Mouse (Mus musculus): ENCODE results near the gene Foxd2. TPM values are rescaled to one million over a fixed set of nuclear protein-coding genes. Genes with fewer than 3 reads are reported as not detected.

The Foxd2 gene
- polyA plus RNA-seq, 1 experiment from 2014 or later: 1.3 TPM

DNA sequence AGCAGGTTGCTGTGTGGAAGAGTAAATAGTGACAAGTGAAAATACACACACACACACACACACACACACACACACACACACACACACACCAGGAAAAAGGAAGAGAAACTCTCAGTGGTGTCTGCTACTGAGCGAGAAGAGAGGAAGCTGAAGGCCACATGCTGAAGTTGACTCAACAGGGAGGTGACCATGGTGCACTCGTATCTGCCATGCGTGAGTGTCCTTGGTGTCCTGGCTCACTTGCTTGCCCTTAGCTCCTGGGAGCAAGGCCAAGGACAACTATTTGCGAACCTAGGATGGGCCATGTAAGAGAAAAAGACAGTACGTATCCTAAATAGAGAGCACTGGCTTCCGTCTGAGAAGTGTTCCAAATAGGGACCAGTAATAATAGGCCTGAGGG is 25.5 kb upstream of the Foxd2 start:
- Histone ChIP-seq H3K36me3 (no peaks in the 10 kb centered on the region), H3K27me3 (ENCODE audit: insufficient read depth, poor library complexity, severe bottlenecking) (peaks cover 68% of the 10 kb centered on the region)
- 85% methylated on average over 6 of the region's 6 CpGs for WGBS

DNA sequence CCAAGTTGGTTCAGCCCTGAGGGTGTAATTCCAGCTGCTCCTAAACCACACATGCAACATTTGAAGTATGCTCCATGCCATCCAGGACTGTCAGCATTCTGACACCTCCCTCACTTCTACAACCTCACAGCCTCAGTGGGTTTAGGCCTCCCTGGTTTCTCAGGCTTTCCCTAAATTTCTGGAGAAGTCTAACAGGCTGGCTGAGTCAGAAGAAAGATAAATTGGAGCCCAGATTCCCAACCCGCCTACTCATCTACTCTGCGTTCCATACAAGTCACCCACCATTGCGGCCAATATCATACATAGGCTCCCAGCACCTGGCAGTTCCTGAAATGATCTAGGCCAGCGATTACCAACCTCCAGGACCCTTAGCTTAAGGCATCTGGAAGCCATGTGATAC is 24.1 kb upstream of the Foxd2 start:
- no peaks in the 10 kb centered on the region for H3K9me3 ChIP-seq
- H3K4me3 ChIP-seq: no peak overlapping the region
- H3K27me3 ChIP-seq (ENCODE audit: insufficient read depth, poor library complexity, severe bottlenecking): peaks cover 69% of the 10 kb centered on the region
- no peaks in the 10 kb centered on the region for H3K36me3 ChIP-seq
- no peak for DNase-seq (ENCODE audit: low spot score)
- 83% methylated on average over 4 of the region's 4 CpGs for WGBS
- no peaks in the 10 kb centered on the region for H3K4me1 ChIP-seq
- H3K27ac ChIP-seq: no peak overlapping the region

More for the DNA sequence above, 25.5 kb upstream of the Foxd2 start:
- no peak overlapping the region for H3K4me3 ChIP-seq
- no peaks in the 10 kb centered on the region for H3K9me3 ChIP-seq
- no peaks in the 10 kb centered on the region for H3K4me1 ChIP-seq
- H3K27ac ChIP-seq: no peak overlapping the region
- no peak for DNase-seq (ENCODE audit: low spot score)

DNA sequence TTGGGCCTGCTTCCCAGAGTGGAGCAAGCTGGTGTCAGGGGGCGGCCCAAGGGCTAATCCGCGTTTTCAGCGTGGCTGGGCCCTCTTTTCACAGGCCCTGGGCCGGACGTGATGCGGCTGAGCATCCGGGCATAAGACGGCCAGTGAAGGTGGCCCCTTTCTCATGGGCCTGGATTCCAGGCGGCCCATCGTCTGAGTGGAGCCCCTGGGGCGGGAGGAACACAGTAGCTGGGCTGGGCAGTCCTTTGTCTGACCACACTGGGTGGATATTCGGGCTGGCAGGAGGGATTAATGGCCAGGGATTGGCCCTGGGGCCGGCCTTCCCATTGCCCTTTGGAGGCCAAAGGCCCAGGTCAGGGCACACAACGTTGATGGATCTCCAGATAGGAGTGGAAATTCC is 20.5 kb upstream of the Foxd2 start:
- no peak for DNase-seq (ENCODE audit: low spot score)
- WGBS: 41% methylated on average over 15 of the region's 15 CpGs
- no peaks in the 10 kb centered on the region for H3K9me3 ChIP-seq
- H3K27me3 ChIP-seq (ENCODE audit: insufficient read depth, poor library complexity, severe bottlenecking): peaks cover 91% of the 10 kb centered on the region
- H3K36me3 ChIP-seq: no peaks in the 10 kb centered on the region
- H3K27ac ChIP-seq: no peak overlapping the region
- H3K4me3 ChIP-seq: no peak overlapping the region
- peaks cover 15% of the 10 kb centered on the region for H3K4me1 ChIP-seq

DNA sequence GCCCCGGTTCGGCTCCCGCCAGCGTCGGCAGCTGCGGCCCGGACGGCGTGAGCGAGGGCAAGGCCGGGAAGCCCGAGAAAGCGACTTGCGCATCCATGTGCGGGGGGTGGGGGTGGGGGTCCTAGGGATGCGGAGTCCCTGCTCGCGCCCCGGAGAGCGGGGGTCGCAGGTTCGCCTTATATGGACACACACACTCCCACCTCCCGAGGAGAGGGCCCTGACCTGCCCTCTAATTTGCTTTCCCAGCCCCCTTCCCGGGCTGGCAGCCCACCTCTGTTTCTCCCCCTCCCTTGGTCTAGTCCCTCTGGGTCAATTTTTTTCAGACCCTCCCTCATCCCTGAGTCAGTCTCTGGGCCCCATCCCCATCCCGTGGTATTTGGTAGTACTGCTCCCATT is 17.2 kb upstream of the Foxd2 start, which contains the start of gene Foxe3:
Gene Foxe3, minus strand, starts transcription at position 97 of the 396 bp plus-strand sequence.
- DNase-seq (ENCODE audit: low spot score): no peak
- 0 out of 2 replicates have a peak within 1 kb of the TSS, but pooled peaks have one; percentile 24 for H3K27ac ChIP-seq
- WGBS: 1% methylated on average over 19 of the region's 25 CpGs

DNA sequence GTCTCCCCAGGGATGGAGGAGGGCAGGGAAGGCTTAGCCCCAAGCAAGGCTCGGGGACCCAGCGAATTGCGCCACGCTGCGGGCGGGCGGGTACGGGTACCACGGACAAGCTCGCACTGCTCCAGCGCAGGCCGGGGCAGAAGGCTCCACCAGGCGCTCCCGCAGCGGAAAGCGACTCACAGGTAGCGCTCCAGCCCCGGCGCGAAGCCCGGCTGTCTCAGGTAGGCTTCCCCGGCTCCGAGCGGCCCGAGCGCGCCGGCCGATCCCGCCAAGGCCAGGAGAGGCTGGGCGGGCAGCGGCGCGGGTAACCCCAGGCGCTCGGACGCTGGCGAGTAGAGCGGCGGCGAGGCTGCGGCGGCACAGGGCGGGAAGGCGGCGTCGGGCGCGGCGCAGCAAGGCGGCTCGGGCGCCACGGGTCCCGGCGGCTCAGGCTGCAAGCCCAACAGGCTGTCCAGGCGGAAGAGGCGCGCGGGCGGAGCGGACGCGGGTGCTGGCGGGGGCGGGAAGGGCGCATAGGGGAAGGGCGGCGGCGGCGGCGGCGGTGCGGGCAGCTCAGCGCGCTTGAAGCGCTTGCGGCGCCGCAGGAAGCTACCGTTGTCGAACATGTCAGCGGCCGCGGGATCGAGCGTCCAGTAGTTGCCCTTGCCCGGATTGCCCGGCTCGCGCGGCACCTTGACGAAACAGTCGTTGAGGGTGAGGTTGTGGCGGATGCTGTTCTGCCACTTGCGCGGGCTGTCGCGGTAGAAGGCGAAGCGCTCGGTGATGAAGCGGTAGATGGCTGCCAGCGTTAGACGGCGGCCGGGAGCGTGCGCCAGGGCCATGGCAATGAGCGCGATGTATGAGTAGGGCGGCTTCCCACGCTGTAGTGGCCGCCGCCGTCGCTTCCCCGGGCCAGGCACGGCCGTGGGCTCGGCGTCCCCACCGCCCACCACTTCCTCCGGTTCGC is 16.6 kb upstream of the Foxd2 start:
- H3K27me3 ChIP-seq (ENCODE audit: insufficient read depth, poor library complexity, severe bottlenecking): peaks cover 79% of the 10 kb centered on the region
- H3K4me1 ChIP-seq: peaks cover 15% of the 10 kb centered on the region
- DNase-seq (ENCODE audit: low spot score): no peak
- H3K4me3 ChIP-seq: peak overlapping the region; percentile 61
- H3K27ac ChIP-seq: 0 out of 2 replicates have a peak overlapping the region, but pooled peaks have one; percentile 24
- under 1% methylated on average over 108 of the region's 125 CpGs for WGBS
- no peaks in the 10 kb centered on the region for H3K36me3 ChIP-seq
- H3K9me3 ChIP-seq: no peaks in the 10 kb centered on the region

More for the DNA sequence above, 17.2 kb upstream of the Foxd2 start, which contains the start of gene Foxe3:
- Histone ChIP-seq H3K9me3 (no peaks in the 10 kb centered on the region), H3K4me3 (peak within 1 kb of the TSS; percentile 61), H3K27me3 (ENCODE audit: insufficient read depth, poor library complexity, severe bottlenecking) (peaks cover 85% of the 10 kb centered on the region), H3K4me1 (peaks cover 15% of the 10 kb centered on the region), H3K36me3 (no peaks in the 10 kb centered on the region)

DNA sequence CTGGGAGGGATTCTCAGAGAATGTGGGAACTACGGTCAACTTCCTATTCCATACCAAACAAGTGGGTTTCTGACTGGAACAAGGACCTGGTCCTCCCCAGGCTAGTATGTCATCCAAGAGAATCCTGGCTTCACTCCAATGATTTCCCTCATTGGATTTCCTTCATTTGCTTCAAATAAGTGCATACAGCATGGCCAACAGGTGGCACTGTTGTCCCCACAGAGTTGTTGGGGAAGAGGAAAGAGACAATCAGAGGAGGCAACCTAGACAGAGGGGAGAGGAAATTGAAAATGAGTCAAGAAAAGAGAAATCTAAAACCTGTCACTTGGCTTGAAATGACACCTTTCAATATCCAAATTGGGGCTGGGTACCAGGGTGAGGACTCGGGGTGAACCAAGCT is 8.4 kb upstream of the Foxd2 start:
- Histone ChIP-seq H3K9me3 (no peaks in the 10 kb centered on the region), H3K4me1 (peaks cover 9% of the 10 kb centered on the region; the same call in 1 of the 2 replicates), H3K27ac (no peak overlapping the region), H3K27me3 (ENCODE audit: insufficient read depth, poor library complexity, severe bottlenecking) (peaks cover 71% of the 10 kb centered on the region), H3K36me3 (no peaks in the 10 kb centered on the region), H3K4me3 (no peak overlapping the region)
- no peak for DNase-seq (ENCODE audit: low spot score)
- WGBS: 38% methylated on average over 2 of the region's 2 CpGs

DNA sequence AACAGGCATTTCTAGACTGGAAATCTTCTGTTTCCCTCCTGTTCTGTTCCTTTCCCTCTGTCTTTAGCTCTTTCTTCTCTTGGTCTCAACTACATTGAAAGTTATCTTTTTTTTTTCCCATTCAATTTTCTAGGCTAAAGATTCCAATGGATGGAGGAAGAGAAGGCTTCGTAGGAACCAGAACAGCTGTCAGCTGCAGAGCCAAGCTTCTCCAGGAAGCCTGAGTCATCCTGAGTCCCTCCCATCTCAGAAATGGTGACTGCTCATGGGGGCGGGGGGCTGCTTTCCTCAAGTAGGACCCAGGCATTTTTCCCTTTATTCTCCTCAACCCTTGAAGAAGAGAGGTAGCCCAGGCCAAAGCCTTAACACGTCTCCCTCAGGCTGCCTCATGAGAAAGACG is 7.4 kb upstream of the Foxd2 start:
- WGBS: 31% methylated on average over 4 of the region's 4 CpGs
- H3K4me1 ChIP-seq: peaks cover 9% of the 10 kb centered on the region; the same call in 1 of the 2 replicates
- no peak overlapping the region for H3K4me3 ChIP-seq

DNA sequence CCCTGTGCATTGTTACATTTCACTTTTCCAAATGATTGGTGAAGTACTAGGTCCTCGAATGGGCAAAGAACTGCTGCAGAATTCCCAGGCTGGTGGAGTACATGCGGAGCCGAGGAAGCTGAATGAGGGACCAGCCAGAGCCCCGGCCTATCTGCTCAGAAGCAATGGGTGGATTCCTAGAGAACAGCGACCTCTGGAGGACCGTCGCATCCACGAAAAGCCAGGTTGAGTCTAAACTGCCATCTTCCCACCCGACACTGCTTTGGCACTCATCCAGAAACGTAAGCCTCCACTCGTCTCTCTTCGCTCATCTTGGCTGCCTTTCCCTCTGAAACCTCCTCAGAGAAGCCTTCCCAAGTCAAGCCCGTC is 4.9 kb upstream of the Foxd2 start:
- Histone ChIP-seq H3K4me3 (peak overlapping the region; percentile 5; the same call in 1 of the 2 replicates), H3K9me3 (no peaks in the 10 kb centered on the region), H3K27ac (no peak overlapping the region), H3K4me1 (peaks cover 17% of the 10 kb centered on the region), H3K36me3 (no peaks in the 10 kb centered on the region), H3K27me3 (ENCODE audit: insufficient read depth, poor library complexity, severe bottlenecking) (peaks cover 92% of the 10 kb centered on the region)
- no peak for DNase-seq (ENCODE audit: low spot score)
- WGBS: 3% methylated on average over 13 of the region's 13 CpGs

More for the DNA sequence above, 7.4 kb upstream of the Foxd2 start:
- no peak for DNase-seq (ENCODE audit: low spot score)
- Histone ChIP-seq H3K36me3 (no peaks in the 10 kb centered on the region), H3K9me3 (no peaks in the 10 kb centered on the region), H3K27ac (no peak overlapping the region), H3K27me3 (ENCODE audit: insufficient read depth, poor library complexity, severe bottlenecking) (peaks cover 79% of the 10 kb centered on the region)

DNA sequence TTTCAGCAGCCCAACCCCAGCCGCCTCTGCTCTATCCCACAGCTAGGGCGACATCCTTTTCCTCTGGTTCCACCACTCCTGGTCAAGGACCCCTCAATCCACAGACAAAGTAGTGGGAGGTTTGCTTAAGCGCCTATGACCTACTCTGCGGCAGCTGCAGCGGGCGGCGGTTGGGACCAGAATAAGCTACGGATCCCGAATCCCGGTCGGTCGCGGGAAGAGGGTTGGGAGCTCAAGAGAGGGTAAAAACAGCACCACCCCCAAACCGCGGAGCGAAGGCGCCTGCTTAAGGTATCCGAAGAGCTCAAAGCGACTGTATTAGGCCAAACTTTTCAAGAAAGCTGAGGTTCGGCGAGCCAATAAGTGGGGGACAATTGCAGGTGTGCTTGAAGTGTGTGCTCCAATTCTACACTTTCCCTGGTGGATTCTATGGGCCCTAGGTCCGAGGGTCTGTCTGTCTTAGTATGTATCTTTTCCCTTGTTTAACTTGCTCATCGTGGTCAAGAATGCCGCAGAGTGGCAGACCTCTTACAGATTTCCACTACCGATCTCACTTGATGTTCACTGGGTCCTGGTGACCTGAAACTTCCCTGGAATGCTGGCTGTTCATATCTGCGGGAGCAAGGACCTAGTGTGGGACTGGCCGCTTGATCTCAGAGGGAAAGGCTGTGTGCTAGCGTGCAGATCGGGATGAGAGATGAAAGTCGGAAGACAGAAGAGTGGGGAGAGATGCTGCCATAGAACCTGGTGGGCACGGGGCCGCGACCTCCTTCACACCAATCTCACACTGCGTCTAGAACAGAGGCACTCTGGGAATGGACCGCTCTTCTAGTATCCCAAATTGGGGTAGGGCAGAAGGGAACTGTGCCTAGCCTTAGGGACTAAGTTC is 4.3 kb upstream of the Foxd2 start:
- WGBS: 5% methylated on average over 35 of the region's 35 CpGs
- H3K4me3 ChIP-seq: peak overlapping the region; percentile 18; the same call in 1 of the 2 replicates
- no peak for DNase-seq (ENCODE audit: low spot score)
- no peaks in the 10 kb centered on the region for H3K36me3 ChIP-seq
- peaks cover 23% of the 10 kb centered on the region for H3K4me1 ChIP-seq
- peaks cover 96% of the 10 kb centered on the region for H3K27me3 ChIP-seq (ENCODE audit: insufficient read depth, poor library complexity, severe bottlenecking)
- H3K27ac ChIP-seq: no peak overlapping the region
- H3K9me3 ChIP-seq: no peaks in the 10 kb centered on the region

DNA sequence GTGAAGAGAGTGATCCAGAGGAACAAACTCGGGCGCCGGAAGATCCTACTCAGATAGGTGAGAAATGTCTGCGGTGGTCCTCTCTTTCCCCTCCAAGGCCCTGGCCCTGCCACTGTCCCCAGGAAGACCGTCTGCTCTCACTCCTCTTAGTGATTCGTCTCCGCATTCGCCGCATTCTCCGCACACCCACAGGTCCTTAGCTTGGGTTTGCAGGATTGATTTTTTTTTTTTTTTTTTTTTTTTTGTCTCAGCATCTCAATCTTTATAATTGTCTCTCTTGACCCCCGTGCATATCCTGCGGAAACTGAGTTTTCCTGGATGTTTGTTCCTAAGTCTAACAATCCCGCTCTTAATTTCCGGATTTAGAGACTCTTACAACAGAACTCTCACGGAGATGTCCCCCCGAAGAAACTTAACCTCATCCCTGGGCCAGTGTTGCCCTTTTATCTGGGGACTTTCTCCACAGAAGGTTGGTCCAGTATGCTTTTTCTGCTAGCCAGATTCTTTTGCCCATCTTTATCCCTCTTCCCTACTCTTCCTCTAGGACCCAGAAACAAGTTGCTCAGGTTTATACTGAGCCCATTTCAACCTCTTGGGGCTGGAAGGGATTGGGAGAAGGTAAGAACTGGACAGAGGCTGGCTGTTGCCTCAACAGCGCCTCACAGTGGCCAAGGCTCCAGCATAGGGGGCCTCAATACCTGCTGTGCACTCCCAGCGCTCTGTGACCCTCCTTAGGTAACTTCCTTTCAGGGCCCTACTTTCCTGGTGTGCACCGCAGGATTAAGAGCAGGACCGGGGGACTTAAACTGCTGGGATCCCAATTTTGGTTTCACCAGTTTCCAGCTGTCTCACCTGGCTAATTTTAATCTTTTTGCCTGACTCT is 1.2 kb upstream of the Foxd2 start:
- Histone ChIP-seq H3K27me3 (ENCODE audit: insufficient read depth, poor library complexity, severe bottlenecking) (peaks cover 99% of the 10 kb centered on the region), H3K9me3 (no peaks in the 10 kb centered on the region), H3K27ac (peak overlapping the region; percentile 77; the same call in 1 of the 2 replicates), H3K4me1 (peaks cover 35% of the 10 kb centered on the region), H3K36me3 (no peaks in the 10 kb centered on the region), H3K4me3 (peak overlapping the region; percentile 69)
- no peak for DNase-seq (ENCODE audit: low spot score)
- WGBS: 2% methylated on average over 20 of the region's 20 CpGs

DNA sequence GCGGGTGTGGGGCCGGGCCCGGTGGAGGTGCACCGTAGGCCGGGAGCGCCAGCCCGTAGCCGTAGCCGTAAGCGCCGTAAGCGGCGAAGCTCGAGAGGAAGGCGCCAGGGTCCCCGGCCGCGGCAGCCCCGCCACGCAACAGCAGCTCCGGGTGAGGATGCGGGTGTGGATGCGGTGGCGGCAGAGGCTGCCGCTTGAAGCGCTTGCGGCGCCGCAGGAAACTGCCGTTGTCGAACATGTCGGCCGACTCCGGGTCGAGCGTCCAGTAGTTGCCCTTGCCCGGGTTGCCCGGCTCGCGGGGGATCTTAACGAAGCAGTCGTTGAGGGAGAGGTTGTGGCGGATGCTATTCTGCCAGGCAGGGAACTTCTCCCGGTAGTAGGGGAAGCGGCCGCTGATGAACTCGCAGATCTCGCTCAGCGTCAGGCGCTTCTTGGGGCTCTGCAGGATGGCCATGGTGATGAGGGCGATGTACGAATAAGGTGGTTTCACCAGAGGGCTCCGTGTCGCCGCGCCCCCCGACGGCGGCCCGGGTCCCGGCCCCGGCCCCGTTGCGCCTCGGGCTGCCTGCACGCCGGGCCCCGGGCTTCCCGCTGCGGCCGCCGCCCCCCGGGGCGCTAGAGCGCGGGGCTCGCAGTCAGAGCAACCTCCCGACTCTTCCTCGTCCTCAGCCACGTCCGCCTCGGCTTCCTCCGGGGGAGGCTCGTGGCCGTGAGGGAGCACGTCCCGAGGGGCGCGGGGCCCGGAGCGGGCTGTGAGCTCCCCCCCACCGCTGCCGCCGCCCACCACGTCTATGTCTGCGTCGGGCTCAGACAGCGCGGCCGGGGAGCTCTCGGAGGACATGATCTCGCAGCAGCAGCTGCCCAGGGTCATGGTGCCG is 483 bp downstream of the Foxd2 start:
- WGBS: 1% methylated on average over 89 of the region's 103 CpGs
- peak overlapping the region; percentile 77 for H3K27ac ChIP-seq
- peak overlapping the region; percentile 69 for H3K4me3 ChIP-seq
- DNase-seq (ENCODE audit: low spot score): no peak
- peaks cover 99% of the 10 kb centered on the region for H3K27me3 ChIP-seq (ENCODE audit: insufficient read depth, poor library complexity, severe bottlenecking)
- H3K4me1 ChIP-seq: peaks cover 32% of the 10 kb centered on the region
- no peaks in the 10 kb centered on the region for H3K36me3 ChIP-seq
- H3K9me3 ChIP-seq: no peaks in the 10 kb centered on the region

Data from heart, embryonic 10.5 days (tissue).